Mouse (Mus musculus) liver, embryonic 14 days (tissue): ENCODE results near the gene Orc1. TPM values are rescaled to one million over a fixed set of nuclear protein-coding genes. Genes with fewer than 3 reads are reported as not detected.

Experiments used
- polyA plus RNA-seq: library from polyadenylated mRNA; depleted of rRNA; stranded (reverse); fragments of >200 nt; gene quantifications from 2 replicates; pipeline ENCODE4 v1.2.3, GENCODE M21; 2012; rRNA removed

The Orc1 gene
- polyA plus RNA-seq = 9.9 and 11.9 TPM in 2 replicates

DNA sequence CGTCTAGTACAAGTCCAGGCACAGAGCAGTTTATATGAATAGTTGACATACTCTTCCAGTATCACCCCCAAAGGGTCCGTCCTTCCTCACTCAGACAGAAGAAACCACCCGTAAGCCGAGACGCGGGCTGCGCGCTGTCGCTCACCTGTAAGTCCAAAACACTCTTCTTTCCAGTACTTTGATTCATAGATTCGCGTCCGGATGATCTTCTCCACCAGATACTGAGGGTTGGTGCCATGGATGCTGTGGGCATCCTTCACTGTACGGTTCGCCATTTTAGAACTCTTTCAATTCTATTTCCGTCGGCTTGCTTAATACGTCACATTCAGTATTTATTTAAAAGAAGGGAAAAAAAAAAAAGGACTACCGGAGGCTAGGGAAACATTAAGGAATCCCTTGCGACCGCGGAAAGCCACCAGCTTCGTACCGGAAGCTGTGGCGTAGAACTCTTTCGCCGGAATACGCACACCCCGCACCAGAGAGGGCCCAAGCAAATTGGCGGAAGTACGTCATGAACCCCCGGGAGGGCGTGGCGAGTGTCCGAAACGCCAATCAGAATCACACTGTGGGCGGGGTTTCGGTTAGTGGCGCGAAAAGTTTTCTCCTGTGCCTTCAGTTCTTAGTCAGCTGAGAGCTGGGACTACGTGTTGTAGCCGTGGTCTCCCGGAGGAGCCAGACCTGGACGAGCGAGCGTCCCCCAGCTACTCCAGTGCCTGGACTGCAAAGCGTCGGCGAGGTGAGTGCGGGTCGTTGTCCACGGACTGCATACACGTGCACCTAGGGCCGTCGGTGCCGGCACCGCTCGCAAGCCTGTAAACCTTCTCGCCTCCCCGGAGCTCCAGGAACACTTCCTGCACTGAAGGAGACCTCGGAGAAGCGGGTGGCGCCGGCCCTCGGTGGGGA, at the start of gene Orc1, which contains the start of gene Prpf38a:
Orc1 (plus strand) TSS at position 584 of the 903 bp plus-strand sequence.
Prpf38a (minus strand) TSS at position 497 of the 903 bp plus-strand sequence.

GRCm38 (mm10) chr4:108619587-108620341, 40.5 kb downstream of the Orc1 start, which contains the start of gene Cc2d1b:
Gene Cc2d1b (plus strand): TSS chr4:108619940.

Other genes starting within 250 kb of the Orc1 start
- 0.07 and 0.09 TPM in 2 replicates for gene Shisal2a, start 196.1 kb upstream of the Orc1 start, polyA plus RNA-seq
- 5.3 and 5.8 TPM in 2 replicates for gene Gpx7, start 172.5 kb upstream of the Orc1 start, polyA plus RNA-seq
- 29.7 and 31.8 TPM in 2 replicates for gene Tut4, start 120.0 kb upstream of the Orc1 start, polyA plus RNA-seq
- gene Prpf38a, start 87 bp upstream of the Orc1 start, polyA plus RNA-seq = 26.3 and 29.5 TPM in 2 replicates
- gene Cc2d1b, start 40.5 kb downstream of the Orc1 start, polyA plus RNA-seq = 9.7 and 10.1 TPM in 2 replicates
- gene 3110021N24Rik, start 140.2 kb downstream of the Orc1 start, polyA plus RNA-seq = 0.01 TPM in 1 of 2 replicates, not detected in the other
- 0.61 and 0.63 TPM in 2 replicates for gene Zfyve9, start 201.4 kb downstream of the Orc1 start, polyA plus RNA-seq